Mouse (Mus musculus): Measurements from ENCODE around the gene Cdc123. TPM values are rescaled to one million over a fixed set of nuclear protein-coding genes. Genes with fewer than 3 reads are reported as not detected.
"Not testable (repeated sequence)": the region's sequence is repeated elsewhere in the genome, so short reads cannot be mapped to it uniquely, and the experiment has no call there.

Cdc123 gene
- polyA plus RNA-seq, 1 experiment from 2014 or later: 304 TPM

- Histone ChIP-seq H3K4me1 (ENCODE audit: control insufficient read depth, insufficient read depth, low read length) (no peaks in the 10 kb centered on the region), H3K9ac (replicated peaks; ENCODE audit: low read length) (no peak overlapping the region), H3K9me3 (ENCODE audit: control insufficient read depth, low read length) (no peaks in the 10 kb centered on the region), H3K27me3 (ENCODE audit: control insufficient read depth, insufficient read depth, low read length) (no peaks in the 10 kb centered on the region), H3K36me3 (ENCODE audit: control insufficient read depth, insufficient read depth, low read length) (peaks cover 53% of the 10 kb centered on the region), H3K27ac (replicated peaks; ENCODE audit: low read depth, low read length) (no peak overlapping the region), H3K4me2 (ENCODE audit: low read length) (no peak overlapping the region), H3K4me3 (replicated peaks; ENCODE audit: low read depth, low read length) (no peak overlapping the region)
- 96% methylated on average over 5 of the region's 5 CpGs for WGBS
- DNase-seq (no peak), ATAC-seq (ENCODE audit: low FRiP score, low TSS enrichment) (no peak)
Measured at GRCm38 (mm10) chr2:5811235-5811782, 33.7 kb downstream of the Cdc123 start.

GRCm38 (mm10) chr2:5810036-5810718 lies 34.8 kb downstream of the Cdc123 start:
- ATAC-seq (ENCODE audit: low FRiP score, low TSS enrichment): no peak
- no peak overlapping the region for H3K27ac ChIP-seq (replicated peaks; ENCODE audit: low read depth, low read length)
- H3K4me1 ChIP-seq (ENCODE audit: control insufficient read depth, insufficient read depth, low read length): no peaks in the 10 kb centered on the region
- no peak overlapping the region for H3K9ac ChIP-seq (replicated peaks; ENCODE audit: low read length)
- no peak overlapping the region for H3K4me3 ChIP-seq (replicated peaks; ENCODE audit: low read depth, low read length)
- 91% methylated on average over 5 of the region's 5 CpGs for WGBS
- H3K27me3 ChIP-seq (ENCODE audit: control insufficient read depth, insufficient read depth, low read length): no peaks in the 10 kb centered on the region
- DNase-seq: no peak
- no peaks in the 10 kb centered on the region for H3K9me3 ChIP-seq (ENCODE audit: control insufficient read depth, low read length)
- H3K36me3 ChIP-seq (ENCODE audit: control insufficient read depth, insufficient read depth, low read length): peaks cover 56% of the 10 kb centered on the region
- no peak overlapping the region for H3K4me2 ChIP-seq (ENCODE audit: low read length)

GRCm38 (mm10) chr2:5806201-5806600 lies 38.8 kb downstream of the Cdc123 start:
- not testable (repeated sequence) for H3K4me3 ChIP-seq (replicated peaks; ENCODE audit: low read depth, low read length); H3K4me2 ChIP-seq (ENCODE audit: low read length); H3K27me3 ChIP-seq (ENCODE audit: control insufficient read depth, insufficient read depth, low read length); H3K27ac ChIP-seq (replicated peaks; ENCODE audit: low read depth, low read length); H3K9ac ChIP-seq (replicated peaks; ENCODE audit: low read length); ATAC-seq (ENCODE audit: low FRiP score, low TSS enrichment); H3K9me3 ChIP-seq (ENCODE audit: control insufficient read depth, low read length); H3K4me1 ChIP-seq (ENCODE audit: control insufficient read depth, insufficient read depth, low read length)
- 92% methylated on average over 3 of the region's 3 CpGs for WGBS
- DNase-seq: peak; percentile 70
- peaks cover 73% of the 10 kb centered on the region for H3K36me3 ChIP-seq (ENCODE audit: control insufficient read depth, insufficient read depth, low read length)

GRCm38 (mm10) chr2:5805228-5805627 lies 39.7 kb downstream of the Cdc123 start:
- ATAC-seq (ENCODE audit: low FRiP score, low TSS enrichment) (no peak), DNase-seq (no peak)
- Histone ChIP-seq H3K9me3 (ENCODE audit: control insufficient read depth, low read length) (peaks cover under 1% of the 10 kb centered on the region; the same call in 1 of the 2 replicates), H3K36me3 (ENCODE audit: control insufficient read depth, insufficient read depth, low read length) (peaks cover 71% of the 10 kb centered on the region), H3K27me3 (ENCODE audit: control insufficient read depth, insufficient read depth, low read length) (no peaks in the 10 kb centered on the region), H3K9ac (replicated peaks; ENCODE audit: low read length) (no peak overlapping the region), H3K27ac (replicated peaks; ENCODE audit: low read depth, low read length) (no peak overlapping the region), H3K4me2 (ENCODE audit: low read length) (no peak overlapping the region), H3K4me3 (replicated peaks; ENCODE audit: low read depth, low read length) (no peak overlapping the region), H3K4me1 (ENCODE audit: control insufficient read depth, insufficient read depth, low read length) (no peaks in the 10 kb centered on the region)
- WGBS: 97% methylated on average over 7 of the region's 7 CpGs

- Histone ChIP-seq H3K9ac (replicated peaks; ENCODE audit: low read length) (no peak overlapping the region), H3K27me3 (ENCODE audit: control insufficient read depth, insufficient read depth, low read length) (no peaks in the 10 kb centered on the region), H3K36me3 (ENCODE audit: control insufficient read depth, insufficient read depth, low read length) (peaks cover 68% of the 10 kb centered on the region), H3K4me2 (ENCODE audit: low read length) (no peak overlapping the region), H3K4me1 (ENCODE audit: control insufficient read depth, insufficient read depth, low read length) (no peaks in the 10 kb centered on the region), H3K27ac (replicated peaks; ENCODE audit: low read depth, low read length) (no peak overlapping the region), H3K4me3 (replicated peaks; ENCODE audit: low read depth, low read length) (no peak overlapping the region), H3K9me3 (ENCODE audit: control insufficient read depth, low read length) (peaks cover 3% of the 10 kb centered on the region; the same call in 1 of the 2 replicates)
- ATAC-seq (ENCODE audit: low FRiP score, low TSS enrichment) (no peak), DNase-seq (no peak)
- WGBS: 93% methylated on average over 6 of the region's 6 CpGs
Measured at GRCm38 (mm10) chr2:5804440-5805045, 40.4 kb downstream of the Cdc123 start.

- Histone ChIP-seq H3K9ac (replicated peaks; ENCODE audit: low read length) (no peak overlapping the region), H3K9me3 (ENCODE audit: control insufficient read depth, low read length) (peaks cover 3% of the 10 kb centered on the region; the same call in 1 of the 2 replicates), H3K4me1 (ENCODE audit: control insufficient read depth, insufficient read depth, low read length) (no peaks in the 10 kb centered on the region), H3K36me3 (ENCODE audit: control insufficient read depth, insufficient read depth, low read length) (peaks cover 67% of the 10 kb centered on the region), H3K4me2 (ENCODE audit: low read length) (no peak overlapping the region), H3K27me3 (ENCODE audit: control insufficient read depth, insufficient read depth, low read length) (no peaks in the 10 kb centered on the region), H3K4me3 (replicated peaks; ENCODE audit: low read depth, low read length) (no peak overlapping the region), H3K27ac (replicated peaks; ENCODE audit: low read depth, low read length) (no peak overlapping the region)
- WGBS: 93% methylated on average over 10 of the region's 10 CpGs
- ATAC-seq (ENCODE audit: low FRiP score, low TSS enrichment) (no peak), DNase-seq (no peak)
Measured at GRCm38 (mm10) chr2:5801927-5802590, 42.9 kb downstream of the Cdc123 start.

- Histone ChIP-seq H3K4me1 (ENCODE audit: control insufficient read depth, insufficient read depth, low read length) (no peaks in the 10 kb centered on the region), H3K4me2 (ENCODE audit: low read length) (no peak overlapping the region), H3K27ac (replicated peaks; ENCODE audit: low read depth, low read length) (no peak overlapping the region), H3K9me3 (ENCODE audit: control insufficient read depth, low read length) (peaks cover 3% of the 10 kb centered on the region; the same call in 1 of the 2 replicates), H3K9ac (replicated peaks; ENCODE audit: low read length) (no peak overlapping the region), H3K27me3 (ENCODE audit: control insufficient read depth, insufficient read depth, low read length) (no peaks in the 10 kb centered on the region), H3K36me3 (ENCODE audit: control insufficient read depth, insufficient read depth, low read length) (peaks cover 74% of the 10 kb centered on the region), H3K4me3 (replicated peaks; ENCODE audit: low read depth, low read length) (no peak overlapping the region)
- WGBS: 93% methylated on average over 9 of the region's 9 CpGs
- DNase-seq (no peak), ATAC-seq (ENCODE audit: low FRiP score, low TSS enrichment) (no peak)
Measured at GRCm38 (mm10) chr2:5801182-5801640, 43.8 kb downstream of the Cdc123 start.

- Histone ChIP-seq H3K36me3 (ENCODE audit: control insufficient read depth, insufficient read depth, low read length) (peaks cover 73% of the 10 kb centered on the region), H3K4me2 (ENCODE audit: low read length) (no peak overlapping the region), H3K9me3 (ENCODE audit: control insufficient read depth, low read length) (peaks cover 3% of the 10 kb centered on the region; the same call in 1 of the 2 replicates), H3K27me3 (ENCODE audit: control insufficient read depth, insufficient read depth, low read length) (no peaks in the 10 kb centered on the region), H3K9ac (replicated peaks; ENCODE audit: low read length) (no peak overlapping the region), H3K27ac (replicated peaks; ENCODE audit: low read depth, low read length) (no peak overlapping the region), H3K4me3 (replicated peaks; ENCODE audit: low read depth, low read length) (no peak overlapping the region), H3K4me1 (ENCODE audit: control insufficient read depth, insufficient read depth, low read length) (no peaks in the 10 kb centered on the region)
- no peak for ATAC-seq (ENCODE audit: low FRiP score, low TSS enrichment)
- no peak for DNase-seq
- WGBS: 91% methylated on average over 11 of the region's 11 CpGs
Measured at GRCm38 (mm10) chr2:5797816-5798672, 46.9 kb downstream of the Cdc123 start.
